Comparison of ENCODE assay signal across 10 mouse cellular contexts in genomic region chr16:21274012-21274528, GRCm38 (mm10).
DNase-seq lines count a peak whose midpoint lies in the region; ATAC-seq and TF ChIP-seq lines count a peak whose summit lies in the region.
"Had no signal": no experiment of that assay in that cellular context is flagged by ENCODE, and none has a peak within 500 bp of the region (broad histone marks: within the 10 kb centered on the region; RNA-seq: fewer than 3 reads in every experiment).

No protein-coding gene starts in this region.

- H3K27ac ChIP-seq in heart, embryonic 13.5 days (replicated peaks): peak overlapping the region; percentile 87
- H3K27ac ChIP-seq in embryonic facial prominence, embryonic 14.5 days (replicated peaks; ENCODE audit: low read depth, low read length): peak overlapping the region; percentile 79
- H3K27ac ChIP-seq in midbrain, postnatal 0 days (ENCODE audit: low read depth, low read length): peak overlapping the region; percentile 18; the same call in 1 of the 2 replicates
- H3K27ac ChIP-seq: liver, embryonic 15.5 days had no signal

- TF ChIP-seq CTCF in midbrain, postnatal 0 days (IDR thresholded peaks at IDR 0.05): 0 out of 2 replicates have a peak, but pooled peaks have one; percentile 1

- DNase-seq in heart, postnatal 25 days (ENCODE audit: low spot score): no peak
- DNase-seq in embryonic facial prominence, embryonic 14.5 days (ENCODE audit: low spot score): peak; percentile 90
- DNase-seq in kidney, adult 9 months: peak; percentile 34
- peak; percentile 68 for DNase-seq in midbrain, postnatal 0 days (ENCODE audit: low spot score)
- DNase-seq in spleen, postnatal 36 days (ENCODE audit: low spot score in 2 of 2): no peak
- DNase-seq: adrenal gland, postnatal 25 days had no signal

- H3K9me3 ChIP-seq in heart, embryonic 13.5 days: peaks cover 4% of the 10 kb centered on the region; the same call in 1 of the 2 replicates
- peaks cover 11% of the 10 kb centered on the region; the same call in 1 of the 2 replicates for H3K9me3 ChIP-seq in embryonic facial prominence, embryonic 14.5 days (ENCODE audit: control insufficient read depth, low read length)
- no peaks in the 10 kb centered on the region for H3K9me3 ChIP-seq in midbrain, postnatal 0 days (ENCODE audit: low read length)
- H3K9me3 ChIP-seq: liver, embryonic 15.5 days had no signal

- 12% methylated on average over 2 of the region's 2 CpGs for WGBS in heart, embryonic 13.5 days
- WGBS in embryonic facial prominence, embryonic 14.5 days: 13% methylated on average over 2 of the region's 2 CpGs
- WGBS in midbrain, postnatal 0 days: 4% methylated on average over 2 of the region's 2 CpGs

- no peak overlapping the region for H3K4me3 ChIP-seq in heart, embryonic 13.5 days
- no peak overlapping the region for H3K4me3 ChIP-seq in embryonic facial prominence, embryonic 14.5 days (ENCODE audit: low read depth, low read length)
- no peak overlapping the region for H3K4me3 ChIP-seq in midbrain, postnatal 0 days (ENCODE audit: low read depth, low read length)
- H3K4me3 ChIP-seq: liver, embryonic 15.5 days had no signal

- H3K36me3 ChIP-seq in heart, embryonic 13.5 days: no peaks in the 10 kb centered on the region
- H3K36me3 ChIP-seq in embryonic facial prominence, embryonic 14.5 days (ENCODE audit: control insufficient read depth, insufficient read depth, low read length): no peaks in the 10 kb centered on the region
- H3K36me3 ChIP-seq in midbrain, postnatal 0 days (ENCODE audit: insufficient read depth, low read length): no peaks in the 10 kb centered on the region
- H3K36me3 ChIP-seq: liver, embryonic 15.5 days had no signal

- no peaks in the 10 kb centered on the region for H3K27me3 ChIP-seq in heart, embryonic 13.5 days (replicated peaks)
- H3K27me3 ChIP-seq in embryonic facial prominence, embryonic 14.5 days (replicated peaks; ENCODE audit: control insufficient read depth, insufficient read depth, low read length): no peaks in the 10 kb centered on the region
- H3K27me3 ChIP-seq in midbrain, postnatal 0 days (ENCODE audit: insufficient read depth, low read length): no peaks in the 10 kb centered on the region
- H3K27me3 ChIP-seq: liver, embryonic 15.5 days had no signal

- intact Hi-C loops in heart, postnatal 25 days (cut with DNase I): no loop called here

- ATAC-seq in heart, embryonic 13.5 days (ENCODE audit: extremely low read depth, insufficient number of reproducible peaks, low FRiP score, low TSS enrichment): no peak
- peak; percentile 72 for ATAC-seq in embryonic facial prominence, embryonic 14.5 days (ENCODE audit: low read depth)
- ATAC-seq in midbrain, postnatal 0 days (ENCODE audit: low FRiP score): peak; percentile 76; the same call in 1 of the 2 replicates
- no peak for ATAC-seq in inflammation-experienced regulatory T-cells, adult 6 months
- no peak for ATAC-seq in monocyte, adult 5-6 weeks (replicated peaks; ENCODE audit: insufficient number of reproducible peaks, low FRiP score, low TSS enrichment, poor library complexity, severe bottlenecking)

- peaks cover 55% of the 10 kb centered on the region for H3K4me1 ChIP-seq in heart, embryonic 13.5 days
- peaks cover 42% of the 10 kb centered on the region for H3K4me1 ChIP-seq in embryonic facial prominence, embryonic 14.5 days (ENCODE audit: control insufficient read depth, insufficient read depth, low read length)
- no peaks in the 10 kb centered on the region for H3K4me1 ChIP-seq in midbrain, postnatal 0 days (ENCODE audit: insufficient read depth, low read length)
- H3K4me1 ChIP-seq: liver, embryonic 15.5 days had no signal

- H3K9ac ChIP-seq in heart, embryonic 13.5 days: peak overlapping the region; percentile 44
- H3K9ac ChIP-seq in embryonic facial prominence, embryonic 14.5 days (ENCODE audit: low read depth, low read length): no peak overlapping the region; the same call in 1 of the 2 replicates
- H3K9ac ChIP-seq in midbrain, postnatal 0 days (replicated peaks; ENCODE audit: low read length, poor library complexity, severe bottlenecking): no peak overlapping the region; the same call in 1 of the 2 replicates
- H3K9ac ChIP-seq: liver, embryonic 15.5 days had no signal

- H3K4me2 ChIP-seq in heart, embryonic 13.5 days: peak overlapping the region; percentile 13; the same call in 1 of the 2 replicates
- H3K4me2 ChIP-seq in embryonic facial prominence, embryonic 14.5 days (ENCODE audit: low read depth, low read length): no peak overlapping the region
- H3K4me2 ChIP-seq in midbrain, postnatal 0 days (ENCODE audit: low read depth, low read length, poor library complexity, severe bottlenecking): no peak overlapping the region
- H3K4me2 ChIP-seq: liver, embryonic 15.5 days had no signal

Comparison
In these comparisons a context has a peak if more than half of its experiments do, and no peak if none do; other contexts are left out.
1. ATAC-seq: peak in embryonic facial prominence, embryonic 14.5 days (single experiment) and midbrain, postnatal 0 days (single experiment); none in heart, embryonic 13.5 days (single experiment), inflammation-experienced regulatory T-cells, adult 6 months (single experiment) and monocyte, adult 5-6 weeks (single experiment).
2. H3K27ac ChIP-seq: peak in every context shown above with its lines; median percentile 87 in heart, embryonic 13.5 days; 79 in embryonic facial prominence, embryonic 14.5 days; 18 in midbrain, postnatal 0 days.
3. DNase-seq: peak in embryonic facial prominence, embryonic 14.5 days (single experiment), kidney, adult 9 months (single experiment) and midbrain, postnatal 0 days (single experiment); none in heart, postnatal 25 days (single experiment) and spleen, postnatal 36 days (0 of 2).